Mouse (Mus musculus): ENCODE data around the gene Wwc1.
"Not testable (repeated sequence)": the region's sequence is repeated elsewhere in the genome, so short reads cannot be mapped to it uniquely, and the experiment has no call there.

The Wwc1 gene

GRCm38 (mm10) chr11:35877651-35878558 is 102.4 kb downstream of the Wwc1 start:
- no peak for DNase-seq

DNA sequence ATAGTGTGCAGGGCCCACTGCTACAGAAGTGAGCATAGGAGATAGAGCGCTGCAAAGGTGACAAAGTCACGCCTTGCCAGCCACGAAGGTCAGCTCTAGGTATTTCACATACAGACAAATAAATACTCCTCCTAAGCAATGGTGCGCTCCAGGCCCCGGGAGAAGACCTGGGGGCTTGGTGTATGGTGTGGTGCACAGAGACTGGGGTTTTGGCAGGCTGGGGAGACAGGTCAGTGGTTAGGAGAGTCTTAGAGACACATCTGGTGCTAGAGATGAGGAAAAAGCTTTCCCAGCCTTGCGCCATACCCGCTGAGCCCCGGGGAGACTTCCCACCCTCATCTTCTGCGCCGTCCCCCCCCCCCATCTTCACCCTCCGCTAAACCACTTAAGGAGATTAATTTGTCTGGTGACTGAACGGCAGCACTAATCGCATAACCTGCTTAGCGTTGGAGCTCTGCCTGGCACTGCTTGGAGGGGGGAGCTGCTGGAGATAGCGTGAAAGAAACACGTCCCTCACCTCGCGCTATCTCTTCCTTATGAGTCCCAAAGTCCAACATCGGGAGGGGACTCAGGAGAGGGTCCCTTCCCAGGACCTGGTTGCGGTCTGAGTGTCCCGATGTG is 106.6 kb downstream of the Wwc1 start:
- no peak for DNase-seq

DNA sequence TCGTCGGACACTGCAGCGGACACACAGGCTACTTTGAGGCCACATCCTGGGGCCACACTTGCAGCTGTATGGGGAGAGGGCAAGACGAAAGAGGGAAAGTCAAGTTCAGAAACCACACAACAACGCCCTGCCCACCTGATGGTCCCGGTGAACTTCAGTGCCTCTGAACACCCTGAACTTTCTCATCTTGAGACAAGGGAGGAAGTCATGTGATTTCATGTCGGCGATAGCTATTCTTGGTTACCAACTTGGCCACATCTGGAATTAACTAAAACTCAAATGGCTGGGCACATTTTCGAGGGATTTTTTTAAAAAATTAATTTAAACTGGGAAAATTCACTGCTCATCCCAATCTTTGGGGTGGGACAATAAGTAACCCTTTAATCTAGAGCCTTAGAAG is 109.4 kb downstream of the Wwc1 start:
- DNase-seq, result no peak

DNA sequence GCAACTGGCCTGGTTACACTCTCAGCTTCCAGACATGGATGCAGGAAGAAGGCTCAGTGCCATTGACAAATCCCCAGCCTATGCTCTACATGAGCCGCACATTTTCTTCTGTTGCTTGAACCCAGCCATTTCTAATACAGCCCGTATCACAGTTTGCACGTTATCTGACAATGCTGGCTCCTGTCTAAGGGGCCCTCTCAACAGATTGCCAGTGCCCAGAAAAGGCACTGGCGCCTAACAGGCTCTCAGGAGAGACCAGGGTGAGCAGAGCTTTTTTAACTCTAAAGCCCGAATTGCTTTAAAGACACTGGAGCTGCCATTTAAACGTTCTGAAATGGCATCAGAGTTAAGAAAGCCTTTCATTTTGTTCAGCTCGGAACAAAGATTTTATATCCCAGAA is 114.2 kb downstream of the Wwc1 start:
- DNase-seq, result no peak

DNA sequence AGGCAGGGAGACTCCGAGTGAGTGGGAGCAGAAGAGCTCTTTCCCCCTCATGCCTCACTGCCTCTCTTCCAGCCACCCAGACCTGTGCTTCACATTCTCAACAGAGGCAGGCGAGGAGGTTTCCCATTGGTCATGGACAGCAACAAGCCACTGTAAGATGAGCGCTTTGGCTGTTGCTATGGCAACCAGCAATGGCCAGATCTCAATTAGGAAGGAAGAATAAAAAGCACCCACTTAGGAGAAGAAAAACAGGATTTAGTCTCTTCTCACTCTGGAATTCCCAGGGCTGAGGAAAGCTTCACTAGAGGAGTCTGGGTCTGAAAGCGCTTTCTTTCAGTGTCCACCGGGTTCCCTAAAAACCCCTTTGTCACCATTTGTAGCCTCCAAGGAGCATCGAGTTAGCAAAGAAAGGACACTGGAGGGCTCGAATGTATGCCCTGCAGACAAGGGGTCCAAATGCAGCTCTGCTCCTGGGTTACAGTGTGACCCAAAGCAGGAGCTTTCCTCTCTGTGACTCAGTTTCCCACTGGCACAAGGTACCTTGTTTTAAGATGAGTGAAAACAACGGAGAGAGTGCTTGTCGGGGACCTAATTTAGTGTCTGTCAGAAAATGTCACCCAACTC is 115.2 kb downstream of the Wwc1 start:
- DNase-seq, result no peak

- no peak for DNase-seq
These were observed 116.7 kb downstream of the Wwc1 start for GRCm38 (mm10) chr11:35863653-35864052.

DNA sequence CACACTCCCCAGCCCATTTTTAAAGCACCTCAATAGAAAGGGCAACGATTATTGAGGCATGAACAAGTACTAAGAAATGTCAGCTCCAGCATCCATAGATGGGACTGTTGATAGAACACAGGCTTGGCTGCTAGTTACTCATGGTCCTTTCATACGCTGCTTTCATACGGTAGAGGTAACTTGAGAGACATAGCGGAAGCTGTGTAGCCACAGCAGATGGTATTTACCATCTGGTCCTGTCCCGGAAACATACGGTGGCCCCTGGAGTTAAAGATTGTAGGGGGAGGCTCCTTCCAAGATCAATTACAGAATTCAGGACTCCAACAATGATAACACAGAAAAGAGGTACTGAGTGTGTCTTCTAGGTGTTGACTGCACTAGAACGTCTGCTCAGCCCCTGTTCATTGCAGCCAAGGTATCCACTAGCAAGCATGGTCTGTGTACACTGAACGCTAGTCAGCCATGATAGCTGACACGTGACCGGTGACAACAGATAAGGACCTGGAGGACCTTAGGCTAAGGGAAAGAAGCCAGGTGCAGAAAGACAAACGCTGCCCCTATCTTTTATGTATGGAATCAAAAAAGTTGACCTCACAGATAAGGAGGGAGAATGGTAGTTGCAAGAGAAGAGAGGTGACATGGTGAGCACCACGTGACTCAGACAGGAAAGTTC is 122.8 kb downstream of the Wwc1 start:
- no peak for DNase-seq

DNA sequence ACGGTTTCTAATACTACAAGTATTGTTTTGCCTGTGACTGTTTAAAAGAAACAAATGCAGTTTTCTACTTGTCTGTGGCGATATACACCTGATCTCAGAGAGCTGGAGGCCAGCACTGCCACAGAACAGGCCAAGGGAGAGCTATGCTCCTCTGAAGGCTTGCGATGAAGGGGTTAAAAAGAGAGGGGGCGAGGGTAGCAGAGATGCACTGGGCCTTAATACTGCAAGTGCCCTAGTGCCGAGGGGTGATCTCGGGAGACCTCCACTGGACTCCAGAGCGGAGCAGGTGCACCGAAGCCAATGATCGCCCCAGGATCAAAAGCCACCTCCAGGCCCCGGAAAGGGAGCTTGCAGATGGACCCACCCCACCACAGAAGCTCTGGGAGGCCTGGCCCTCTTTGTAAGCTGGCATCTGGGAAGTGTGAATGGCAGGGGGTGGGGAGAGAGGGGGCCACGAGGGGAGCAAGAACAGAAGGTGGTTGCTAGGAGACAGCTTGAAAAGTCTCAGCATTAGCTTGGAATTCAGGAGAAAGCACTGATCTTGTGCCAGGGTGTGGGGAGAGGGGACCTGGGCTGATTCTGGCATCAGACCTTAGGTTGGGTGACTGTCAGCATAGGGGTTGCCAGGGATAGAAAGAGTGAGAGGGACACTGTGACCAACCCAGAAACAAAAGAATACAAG is 123.8 kb downstream of the Wwc1 start:
- DNase-seq, result no peak

- no peak for DNase-seq
These were observed 124.8 kb downstream of the Wwc1 start for GRCm38 (mm10) chr11:35855567-35855966.

GRCm38 (mm10) chr11:35854941-35855340 is 125.4 kb downstream of the Wwc1 start:
- DNase-seq, result no peak

DNA sequence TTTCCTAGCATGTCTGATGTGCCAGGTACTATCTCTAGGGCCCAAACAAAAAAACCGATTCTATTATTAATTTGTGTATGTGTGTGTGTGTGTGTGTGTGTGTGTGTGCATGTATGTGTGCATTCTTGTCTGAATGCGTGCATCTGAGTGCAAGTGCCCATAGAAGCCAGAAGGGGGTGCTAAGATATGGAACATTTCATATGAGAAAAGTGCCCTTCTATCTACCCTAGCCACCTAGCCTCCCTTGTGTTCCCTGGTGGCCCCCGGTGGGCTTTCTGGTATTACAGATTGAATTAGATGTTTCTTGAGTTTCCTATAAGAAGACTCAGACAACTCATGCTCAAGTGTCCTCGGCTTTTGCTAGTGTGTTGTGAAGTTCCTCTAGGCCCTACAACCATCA is 126.7 kb downstream of the Wwc1 start:
- no peak for DNase-seq

DNA sequence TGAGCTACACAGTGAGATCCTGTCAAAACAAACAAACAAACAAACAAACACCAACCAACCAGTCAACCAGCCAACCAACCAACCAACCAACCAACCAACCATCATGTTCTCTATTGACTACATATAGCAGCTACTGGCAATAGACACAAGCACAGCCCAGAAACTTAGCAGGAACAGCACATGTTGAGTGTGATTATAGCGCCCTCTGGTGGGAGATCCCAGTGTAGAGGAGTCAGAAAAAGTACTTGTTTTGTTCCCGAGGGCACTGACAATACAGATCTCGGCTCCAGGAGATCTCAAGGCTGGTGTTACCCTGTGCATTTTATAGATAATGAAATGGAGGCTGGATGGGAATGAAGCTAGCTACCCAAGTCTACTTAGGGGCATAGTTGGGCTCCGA is 127.6 kb downstream of the Wwc1 start:
- peak in 1 of 2 experiments; percentile 48 for DNase-seq

DNA sequence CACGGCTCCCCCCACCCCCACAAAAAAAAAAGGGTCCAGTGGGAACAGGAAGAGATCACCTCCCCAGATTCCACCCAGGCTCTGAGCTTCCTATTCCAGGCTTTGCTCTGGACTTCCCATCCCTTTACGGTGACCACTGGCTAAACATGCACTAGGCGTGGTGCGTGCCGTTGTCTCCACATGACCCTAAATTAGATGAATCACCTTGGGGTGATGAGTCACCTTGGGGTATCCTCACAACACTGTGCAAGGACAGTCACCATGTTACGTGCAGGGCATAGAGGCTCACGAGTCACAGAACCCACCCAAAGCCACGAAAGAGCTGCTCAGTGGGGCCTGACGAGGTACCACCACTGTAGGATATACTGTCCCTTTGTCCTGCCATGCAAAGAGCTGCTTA is 136.0 kb downstream of the Wwc1 start:
- DNase-seq, result no peak

DNA sequence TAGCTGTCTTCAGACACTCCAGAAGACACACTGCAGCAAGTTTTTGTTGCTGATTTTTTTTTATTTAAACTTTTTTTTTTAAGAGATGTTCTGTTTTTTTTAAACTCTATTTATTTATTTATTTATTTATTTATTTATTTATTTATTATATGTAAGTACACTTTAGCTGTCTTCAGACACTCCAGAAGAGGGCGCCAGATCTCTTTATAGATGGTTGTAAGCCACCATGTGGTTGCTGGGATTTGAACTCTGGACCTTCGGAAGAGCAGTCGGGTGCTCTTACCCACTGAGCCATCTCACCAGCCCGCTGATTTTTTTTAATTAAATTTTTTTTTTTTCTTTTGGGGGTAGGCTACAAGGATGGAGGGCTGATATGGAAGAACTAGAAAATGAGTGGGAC is 137.8 kb downstream of the Wwc1 start:
- not testable (repeated sequence) for DNase-seq

DNA sequence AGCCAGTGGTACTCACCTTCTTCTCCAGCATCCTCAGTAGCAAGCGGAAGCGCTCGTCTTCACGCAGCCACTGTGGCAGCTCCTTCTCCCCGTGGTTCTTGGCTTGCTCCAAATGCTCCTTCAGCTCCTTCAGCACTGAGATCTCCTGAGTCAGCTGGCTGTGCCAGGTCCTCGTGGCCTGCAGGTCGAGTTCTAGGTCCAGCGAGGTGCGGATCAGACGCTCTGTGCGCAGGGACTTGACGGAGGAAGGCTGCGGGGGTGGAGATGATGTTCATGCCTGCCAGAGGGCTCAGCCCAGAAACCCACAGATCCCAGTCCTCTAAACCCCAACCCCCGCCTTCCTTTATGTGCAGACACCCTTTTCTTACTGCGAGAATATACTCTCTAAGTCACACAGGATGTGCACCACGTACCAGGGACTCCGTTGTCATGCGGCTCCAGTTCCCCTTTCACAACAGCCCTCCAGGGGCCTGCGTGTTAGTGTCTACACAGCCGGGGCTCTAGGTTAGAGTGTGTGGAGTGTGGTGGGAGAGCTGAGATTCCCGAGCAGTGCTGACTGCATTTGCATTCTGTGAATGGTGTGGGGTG is 138.5 kb downstream of the Wwc1 start:
- DNase-seq, result peak; percentile 27 to 40

GRCm38 (mm10) chr11:35840806-35841205 is 139.5 kb downstream of the Wwc1 start:
- not testable (repeated sequence) for DNase-seq

- DNase-seq, result no peak
These were observed 140.0 kb downstream of the Wwc1 start for GRCm38 (mm10) chr11:35840282-35840681.

DNA sequence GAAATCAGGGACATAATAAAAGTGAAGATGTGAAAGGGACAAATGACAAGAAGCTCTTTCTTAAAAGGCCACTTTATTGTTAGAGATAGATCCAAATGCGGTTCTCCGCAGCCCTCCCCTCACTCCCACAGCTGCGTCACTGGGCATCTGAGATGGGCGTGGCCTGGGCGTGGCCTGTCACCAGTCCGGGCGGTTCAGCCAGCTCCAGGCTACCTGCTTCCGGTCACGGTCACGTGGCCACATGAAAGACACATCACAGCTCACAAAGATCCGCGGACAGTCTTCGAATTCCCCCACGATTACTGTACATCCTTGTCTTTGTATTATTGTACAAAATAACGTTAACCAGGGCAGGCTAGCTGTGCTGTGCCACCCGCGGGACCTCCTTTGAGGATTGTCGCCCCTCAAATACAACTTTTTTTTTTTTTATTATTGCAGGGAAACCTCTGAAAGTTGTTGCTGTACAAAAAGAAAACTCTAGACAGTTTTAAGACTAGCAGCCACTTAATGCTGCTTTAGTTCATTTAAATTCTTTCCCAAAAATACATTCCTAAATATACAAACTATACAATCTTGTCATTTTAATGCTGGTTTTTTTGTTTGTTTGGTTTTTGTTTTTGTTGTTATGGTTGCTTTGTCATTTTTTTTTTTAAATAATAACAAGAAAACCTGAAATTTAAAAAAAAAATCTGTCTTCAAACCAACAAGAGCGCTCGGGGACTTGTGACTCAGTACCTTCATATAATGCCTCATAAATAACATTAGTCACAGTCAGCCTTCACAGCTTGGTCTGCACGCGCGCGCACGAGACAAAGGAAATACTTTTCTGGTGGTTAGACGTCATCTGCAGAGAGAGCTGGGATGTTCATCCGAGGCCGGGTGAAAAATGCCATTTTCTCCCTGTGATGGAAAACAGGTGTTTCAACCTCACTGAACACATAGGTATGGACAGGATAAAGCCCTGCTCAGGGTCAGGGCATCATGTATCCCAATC is 141.7 kb downstream of the Wwc1 start:
- DNase-seq, result peak; percentile 88 to 92

- DNase-seq, result no peak
These were observed 142.9 kb downstream of the Wwc1 start for GRCm38 (mm10) chr11:35837156-35838126.
